Mouse (Mus musculus) small intestine, adult 2 months (tissue): ENCODE data around the gene Atxn1l.

Source experiments
- CTCF ChIP-seq: fragments of 200-500 bp; IDR thresholded peaks from 2 replicates; pipeline ENCODE4 v1.5.1; 2012; ENCODE audit warnings: low read depth, mild to moderate bottlenecking, control low read depth, inconsistent platforms, low read length, moderate library complexity, mixed read lengths; ENCODE audit not compliant: insufficient replicate concordance, insufficient read length; ENCODE audit errors: extremely low read depth
- POLR2A ChIP-seq: fragments of 200-500 bp; IDR thresholded peaks from 2 replicates; pipeline ENCODE4 v1.6.1; 2012; ENCODE audit warnings: low read depth, mild to moderate bottlenecking, control low read depth, inconsistent platforms, low read length, moderate library complexity

GRCm38 (mm10) chr8:109764031-109764430, 26.5 kb upstream of the Atxn1l start:
- TF ChIP-seq POLR2A, result no peak
- TF ChIP-seq CTCF, result no peak
